Mouse (Mus musculus) activated CD4-positive, CD25-positive, alpha-beta regulatory T cell, adult 9 weeks (primary cell): Measurements from ENCODE around the gene Lemd1. TPM values are rescaled to one million over a fixed set of nuclear protein-coding genes. Genes with fewer than 3 reads are reported as not detected.

Experiments used
- polyA plus RNA-seq: library from polyadenylated mRNA; unstranded; fragments of 100-300 nt; shearing (Covaris generic); gene quantifications from one replicate; pipeline ENCODE4 v1.2.1, GENCODE M21; 2017

Gene Lemd1
- polyA plus RNA-seq: not detected

GRCm38 (mm10) chr1:132191093-132191785, at the start of gene Lemd1, which contains the start of gene AC124108.1:
Gene Lemd1, plus strand, starts transcription at chr1:132191431.
Gene AC124108.1, plus strand, starts transcription at chr1:132191457.

GRCm38 (mm10) chr1:132229667-132230066, 38.4 kb downstream of the Lemd1 start, which contains the start of gene Gm10188:
Gene Gm10188, minus strand, starts transcription at chr1:132229767.

GRCm38 (mm10) chr1:132298425-132298800, 107.2 kb downstream of the Lemd1 start, which contains the start of gene Klhdc8a:
Gene Klhdc8a, plus strand, starts transcription at chr1:132298626.

Other genes starting within 250 kb of the Lemd1 start
- 0.28 TPM for gene Slc45a3, start 228.5 kb upstream of the Lemd1 start, polyA plus RNA-seq
- gene Elk4, start 183.8 kb upstream of the Lemd1 start, polyA plus RNA-seq: 75.2 TPM
- 98.5 TPM for gene Mfsd4a, start 123.4 kb upstream of the Lemd1 start, polyA plus RNA-seq
- not detected for gene Cdk18, start 51.7 kb upstream of the Lemd1 start, polyA plus RNA-seq
- gene AC124108.1, start within 50 bp of the Lemd1 start, polyA plus RNA-seq: not detected
- not detected for gene Gm10188, start 38.3 kb downstream of the Lemd1 start, polyA plus RNA-seq
- gene Klhdc8a, start 107.2 kb downstream of the Lemd1 start, polyA plus RNA-seq: not detected
- gene Nuak2, start 124.7 kb downstream of the Lemd1 start, polyA plus RNA-seq: 4.3 TPM
- 3.7 TPM for gene Tmcc2, start 199.8 kb downstream of the Lemd1 start, polyA plus RNA-seq
- 5.9 TPM for gene Dstyk, start 226.1 kb downstream of the Lemd1 start, polyA plus RNA-seq